Comparison of ENCODE assay signal across 8 mouse cellular contexts in genomic region chr10:23978901-23979705, GRCm38 (mm10). TPM values are rescaled to one million over a fixed set of nuclear protein-coding genes. Genes with fewer than 3 reads are reported as not detected.
DNase-seq lines count a peak whose midpoint lies in the region; ATAC-seq lines count a peak whose summit lies in the region.

No protein-coding gene starts in this region.

- H3K9me3 ChIP-seq in intestine, embryonic 16.5 days (ENCODE audit: control insufficient read depth, low read length): no peaks in the 10 kb centered on the region
- no peaks in the 10 kb centered on the region for H3K9me3 ChIP-seq in midbrain, embryonic 10.5 days (replicated peaks)

- H3K36me3 ChIP-seq in intestine, embryonic 16.5 days (ENCODE audit: control insufficient read depth, insufficient read depth, low read length): no peaks in the 10 kb centered on the region
- H3K36me3 ChIP-seq in midbrain, embryonic 10.5 days: no peaks in the 10 kb centered on the region

- H3K4me3 ChIP-seq in intestine, embryonic 16.5 days (ENCODE audit: low read length): no peak overlapping the region
- H3K4me3 ChIP-seq in midbrain, embryonic 10.5 days: no peak overlapping the region

- ATAC-seq in intestine, embryonic 16.5 days: peak; percentile 87
- no peak for ATAC-seq in erythroblast, adult 5-6 weeks (replicated peaks; ENCODE audit: low FRiP score, poor library complexity, severe bottlenecking)

- peak; percentile 53 for DNase-seq in adipocyte (ENCODE audit: low spot score)
- DNase-seq in cerebellum, postnatal 36 days: peak; percentile 62 to 63
- peak; percentile 65 for DNase-seq in gastrocnemius, postnatal 10 days
- peak; percentile 57 to 81 for DNase-seq in left cerebral cortex, postnatal 10 days (ENCODE audit: extremely low spot score in 1 of 2, low spot score in 2 of 2)
- DNase-seq in midbrain, embryonic 10.5 days (ENCODE audit: low spot score): peak; percentile 77
- DNase-seq in skeletal muscle tissue, adult 2 months (ENCODE audit: low read depth, low spot score): peak; percentile 34

- no peaks in the 10 kb centered on the region for H3K27me3 ChIP-seq in intestine, embryonic 16.5 days (replicated peaks; ENCODE audit: control insufficient read depth, insufficient read depth, low read length)
- no peaks in the 10 kb centered on the region for H3K27me3 ChIP-seq in midbrain, embryonic 10.5 days (ENCODE audit: low read depth, poor library complexity, severe bottlenecking)

- no peaks in the 10 kb centered on the region for H3K4me1 ChIP-seq in intestine, embryonic 16.5 days (ENCODE audit: control insufficient read depth, insufficient read depth, low read length)
- H3K4me1 ChIP-seq in midbrain, embryonic 10.5 days: peaks cover 3% of the 10 kb centered on the region; the same call in 1 of the 2 replicates

- intact Hi-C loops in left cerebral cortex, postnatal 10 days (cut with DNase I): loop anchor here (5.0 kb wide), 3 partner anchors 103 to 162 kb away; no protein-coding TSS in a partner anchor

- no peak overlapping the region for H3K4me2 ChIP-seq in intestine, embryonic 16.5 days (ENCODE audit: low read depth, low read length)

- 47% methylated on average over 16 of the region's 16 CpGs for WGBS in intestine, embryonic 16.5 days
- 45% methylated on average over 16 of the region's 16 CpGs for WGBS in midbrain, embryonic 10.5 days

- H3K27ac ChIP-seq in intestine, embryonic 16.5 days (ENCODE audit: low read length): no peak overlapping the region
- no peak overlapping the region for H3K27ac ChIP-seq in midbrain, embryonic 10.5 days (replicated peaks)

- H3K9ac ChIP-seq in intestine, embryonic 16.5 days (ENCODE audit: low read depth, low read length): no peak overlapping the region

RNA-seq across cellular contexts. Expression of gene Taar6, which starts 6.3 kb away (rescaled TPM):
- total RNA-seq in gastrocnemius, postnatal 10 days (2021): not detected
- polyA plus RNA-seq in intestine, embryonic 16.5 days (2015; fragmentation: Nextera tagmentation; extraction: Ambion mirVana): not detected in 2 replicates
- not detected for total RNA-seq in left cerebral cortex, postnatal 10 days (2021)
- polyA plus RNA-seq in midbrain, embryonic 10.5 days (2016; fragmentation: Nextera tagmentation; extraction: Ambion mirVana): not detected in 2 replicates
- not detected in 2 replicates for total RNA-seq in erythroblast, adult 5-6 weeks (2015; ENCODE audit: low replicate concordance)
- total RNA-seq in erythroblast, adult 5-6 weeks (2017; ENCODE audit: low replicate concordance): not detected in 2 replicates

RNA-seq across cellular contexts. Expression of gene Taar5, which starts 8.6 kb away (rescaled TPM):
- total RNA-seq in gastrocnemius, postnatal 10 days (2021): not detected
- not detected in 2 replicates for polyA plus RNA-seq in intestine, embryonic 16.5 days (2015; fragmentation: Nextera tagmentation; extraction: Ambion mirVana)
- not detected for total RNA-seq in left cerebral cortex, postnatal 10 days (2021)
- polyA plus RNA-seq in midbrain, embryonic 10.5 days (2016; fragmentation: Nextera tagmentation; extraction: Ambion mirVana): not detected in 2 replicates
- total RNA-seq in erythroblast, adult 5-6 weeks (2015; ENCODE audit: low replicate concordance): not detected in 2 replicates
- not detected in 2 replicates for total RNA-seq in erythroblast, adult 5-6 weeks (2017; ENCODE audit: low replicate concordance)

RNA-seq across cellular contexts. Expression of gene Taar7a, which starts 14.2 kb away (rescaled TPM):
- not detected for total RNA-seq in gastrocnemius, postnatal 10 days (2021)
- polyA plus RNA-seq in intestine, embryonic 16.5 days (2015; fragmentation: Nextera tagmentation; extraction: Ambion mirVana): not detected in 2 replicates
- total RNA-seq in left cerebral cortex, postnatal 10 days (2021): not detected
- polyA plus RNA-seq in midbrain, embryonic 10.5 days (2016; fragmentation: Nextera tagmentation; extraction: Ambion mirVana): not detected in 2 replicates
- not detected in 2 replicates for total RNA-seq in erythroblast, adult 5-6 weeks (2015; ENCODE audit: low replicate concordance)
- total RNA-seq in erythroblast, adult 5-6 weeks (2017; ENCODE audit: low replicate concordance): not detected in 2 replicates

RNA-seq across cellular contexts. Expression of gene Taar4, which starts 18.8 kb away (rescaled TPM):
- not detected for total RNA-seq in gastrocnemius, postnatal 10 days (2021)
- polyA plus RNA-seq in intestine, embryonic 16.5 days (2015; fragmentation: Nextera tagmentation; extraction: Ambion mirVana): not detected in 2 replicates
- total RNA-seq in left cerebral cortex, postnatal 10 days (2021): not detected
- polyA plus RNA-seq in midbrain, embryonic 10.5 days (2016; fragmentation: Nextera tagmentation; extraction: Ambion mirVana): not detected in 2 replicates
- total RNA-seq in erythroblast, adult 5-6 weeks (2015; ENCODE audit: low replicate concordance): not detected in 2 replicates
- not detected in 2 replicates for total RNA-seq in erythroblast, adult 5-6 weeks (2017; ENCODE audit: low replicate concordance)

RNA-seq across cellular contexts. Expression of gene Taar7b, which starts 20.6 kb away (rescaled TPM):
- not detected for total RNA-seq in gastrocnemius, postnatal 10 days (2021)
- polyA plus RNA-seq in intestine, embryonic 16.5 days (2015; fragmentation: Nextera tagmentation; extraction: Ambion mirVana): not detected in 2 replicates
- total RNA-seq in left cerebral cortex, postnatal 10 days (2021): not detected
- polyA plus RNA-seq in midbrain, embryonic 10.5 days (2016; fragmentation: Nextera tagmentation; extraction: Ambion mirVana): not detected in 2 replicates
- total RNA-seq in erythroblast, adult 5-6 weeks (2015; ENCODE audit: low replicate concordance): not detected in 2 replicates
- not detected in 2 replicates for total RNA-seq in erythroblast, adult 5-6 weeks (2017; ENCODE audit: low replicate concordance)
